Mouse (Mus musculus) left cerebral cortex, adult 9 months (tissue): ENCODE data around the gene Olfr628.
"Not testable (repeated sequence)": the region's sequence is repeated elsewhere in the genome, so short reads cannot be mapped to it uniquely, and the experiment has no call there.

Experiments used
- DNase-seq, 2 experiments: peaks; one replicate each; pipeline ENCODE4 v3.0.0; 2022; ENCODE audit warnings: low spot score in 2 of 2

Gene Olfr628

GRCm38 (mm10) chr7:103730074-103730473 lies at the start of gene Olfr628:
Gene Olfr628, plus strand, starts transcription at chr7:103730374.
- DNase-seq = no peak

GRCm38 (mm10) chr7:103682420-103682819 lies 47.8 kb upstream of the Olfr628 start, which contains the start of gene Olfr625-ps1:
Gene Olfr625-ps1, plus strand, starts transcription at chr7:103682720.
- no peak for DNase-seq

GRCm38 (mm10) chr7:103699469-103699868 lies 30.7 kb upstream of the Olfr628 start:
- DNase-seq = no peak

GRCm38 (mm10) chr7:103712024-103712423 lies 18.1 kb upstream of the Olfr628 start:
- no peak for DNase-seq

GRCm38 (mm10) chr7:103714371-103714770 lies 15.8 kb upstream of the Olfr628 start, which contains the start of gene Olfr243:
Gene Olfr243, plus strand, starts transcription at chr7:103714671.
- DNase-seq = no peak

GRCm38 (mm10) chr7:103716398-103716797 lies 13.8 kb upstream of the Olfr628 start:
- not testable (repeated sequence) for DNase-seq

GRCm38 (mm10) chr7:103744843-103745242 lies 14.7 kb downstream of the Olfr628 start, which contains the start of gene Olfr629:
Gene Olfr629, minus strand, starts transcription at chr7:103744943.
- no peak for DNase-seq

GRCm38 (mm10) chr7:103757233-103757632 lies 27.1 kb downstream of the Olfr628 start, which contains the start of gene Olfr630:
Gene Olfr630, minus strand, starts transcription at chr7:103757333.
- no peak for DNase-seq

GRCm38 (mm10) chr7:103762212-103762611 lies 32.0 kb downstream of the Olfr628 start:
- not testable (repeated sequence) for DNase-seq

GRCm38 (mm10) chr7:103767687-103768086 lies 37.5 kb downstream of the Olfr628 start:
- not testable (repeated sequence) for DNase-seq

GRCm38 (mm10) chr7:103771494-103771893 lies 41.3 kb downstream of the Olfr628 start, which contains the start of gene Olfr69:
Gene Olfr69, minus strand, starts transcription at chr7:103771594.
- no peak for DNase-seq

- not testable (repeated sequence) for DNase-seq
These were observed 47.5 kb downstream of the Olfr628 start for GRCm38 (mm10) chr7:103777652-103778051.

GRCm38 (mm10) chr7:103779598-103779997 lies 49.4 kb downstream of the Olfr628 start, which contains the start of gene Olfr68:
Gene Olfr68, minus strand, starts transcription at chr7:103779698.
- DNase-seq = no peak
